Mouse (Mus musculus) liver, embryonic 14.5 days (tissue): ENCODE measurements around the gene Pet100.

Experiments used
- CTCF ChIP-seq: IDR thresholded peaks from 2 replicates; pipeline ENCODE4 v1.5.1; 2016; ENCODE audit warnings: antibody characterized with exemption, low read depth, control low read depth
- EP300 ChIP-seq: IDR thresholded peaks from 2 replicates; pipeline ENCODE4 v1.6.1; 2016; ENCODE audit warnings: antibody characterized with exemption, low read depth

GRCm38 (mm10) chr8:3593470-3593869, 27.9 kb upstream of the Pet100 start:
- no peak for TF ChIP-seq CTCF
- no peak for TF ChIP-seq EP300
